Mouse (Mus musculus): ENCODE results near the gene Rnf126. TPM values are rescaled to one million over a fixed set of nuclear protein-coding genes. Genes with fewer than 3 reads are reported as not detected.
"Not testable (repeated sequence)": the region's sequence is repeated elsewhere in the genome, so short reads cannot be mapped to it uniquely, and the experiment has no call there.

The Rnf126 gene
- polyA plus RNA-seq, 1 experiment from 2014 or later: 65.1 TPM

DNA sequence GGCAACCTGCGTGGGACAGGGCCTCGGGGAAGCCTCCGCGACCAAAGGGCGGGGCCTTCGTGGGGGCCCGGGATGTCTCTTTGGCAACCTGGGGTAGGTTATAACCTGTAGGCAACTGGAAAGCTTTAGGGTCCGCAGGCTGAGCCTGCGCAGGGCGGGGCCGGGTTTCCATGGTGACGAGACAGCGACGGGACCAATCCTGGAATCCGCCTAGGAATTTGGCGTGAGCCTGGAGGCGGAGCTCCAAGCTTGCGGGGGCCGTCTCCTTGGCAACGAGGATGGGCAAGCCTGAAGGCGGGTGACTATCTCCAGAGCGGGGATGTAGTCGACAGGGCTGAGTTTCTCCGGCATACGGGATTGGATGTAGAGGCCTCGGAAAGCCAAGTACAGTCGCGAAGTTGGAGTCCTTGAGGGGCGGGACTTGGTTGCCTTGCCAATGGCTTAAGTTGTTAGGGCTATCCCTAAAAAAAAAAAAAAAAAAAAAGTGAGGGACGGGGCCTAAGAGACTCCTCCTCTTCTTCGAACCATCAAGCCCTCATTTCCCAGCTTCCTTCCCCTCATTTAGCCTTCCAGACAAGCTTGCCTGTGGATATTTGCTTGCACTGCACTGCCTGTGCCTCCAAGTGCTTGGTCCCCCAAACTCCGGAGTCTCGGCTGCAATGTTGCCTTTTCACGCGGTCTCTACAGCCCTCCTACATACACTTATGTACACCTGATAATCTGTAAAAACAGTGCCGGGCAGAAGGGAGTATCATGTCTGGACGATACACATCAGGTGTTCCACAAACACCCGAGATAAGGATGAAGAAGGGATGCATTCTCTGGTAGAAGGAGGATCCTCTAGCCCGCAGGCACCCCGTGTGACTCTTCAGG, 856 bp upstream of the Rnf126 start:
- WGBS: 11% methylated on average over 40 of the region's 40 CpGs
- H3K9me3 ChIP-seq (replicated peaks; ENCODE audit: control insufficient read depth, low read length): no peaks in the 10 kb centered on the region
- H3K9ac ChIP-seq (replicated peaks; ENCODE audit: low read length): peak overlapping the region; percentile 28; the same call in 1 of the 2 replicates
- H3K36me3 ChIP-seq (replicated peaks; ENCODE audit: control insufficient read depth, insufficient read depth, low read depth, low read length): no peaks in the 10 kb centered on the region; the same call in 1 of the 2 replicates
- no peaks in the 10 kb centered on the region for H3K27me3 ChIP-seq (ENCODE audit: control insufficient read depth, insufficient read depth, low read length)
- peak overlapping the region; percentile 91 for H3K4me3 ChIP-seq (ENCODE audit: low read depth, low read length)
- DNase-seq (ENCODE audit: low spot score) (peak; percentile 96), ATAC-seq (replicated peaks; ENCODE audit: insufficient number of reproducible peaks, low FRiP score, low TSS enrichment, low read depth) (peak; percentile 79)
- H3K27ac ChIP-seq (replicated peaks; ENCODE audit: low read depth, low read length): peak overlapping the region; percentile 88; the same call in 1 of the 2 replicates
- H3K4me1 ChIP-seq (ENCODE audit: control insufficient read depth, insufficient read depth, low read length): peaks cover 13% of the 10 kb centered on the region
- peak overlapping the region; percentile 90 for H3K4me2 ChIP-seq (ENCODE audit: low read depth, low read length)

DNA sequence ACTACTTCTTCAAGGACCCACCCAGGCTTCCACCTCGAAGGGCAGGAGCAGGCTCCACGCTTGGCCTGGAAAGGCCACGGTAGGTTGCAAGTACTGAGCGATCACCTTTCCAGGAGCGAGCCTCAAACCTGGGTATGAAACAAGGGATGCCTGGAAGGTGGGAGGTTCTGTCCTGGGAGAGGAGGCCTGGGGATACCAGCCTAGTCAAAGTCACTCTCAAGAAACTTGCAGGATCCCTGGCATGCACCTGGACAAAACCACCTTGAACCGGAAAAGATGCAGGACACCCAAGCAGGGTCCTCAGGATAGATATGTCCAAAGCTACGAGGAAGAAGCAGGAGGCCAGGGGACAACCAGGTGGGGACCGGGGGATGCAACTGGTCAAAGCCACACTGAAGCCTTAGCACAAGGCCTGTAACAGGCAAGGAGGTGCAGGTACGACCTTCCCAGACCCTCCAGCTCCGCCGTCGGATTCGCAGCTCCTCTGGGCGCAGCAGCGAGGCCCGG, 698 bp downstream of the Rnf126 start:
- peaks cover 4% of the 10 kb centered on the region for H3K36me3 ChIP-seq (replicated peaks; ENCODE audit: control insufficient read depth, insufficient read depth, low read depth, low read length)
- DNase-seq (ENCODE audit: low spot score) (no peak), ATAC-seq (replicated peaks; ENCODE audit: insufficient number of reproducible peaks, low FRiP score, low TSS enrichment, low read depth) (peak; percentile 11; the same call in 1 of the 2 replicates)
- H3K4me1 ChIP-seq (ENCODE audit: control insufficient read depth, insufficient read depth, low read length): peaks cover 13% of the 10 kb centered on the region
- peak overlapping the region; percentile 90 for H3K4me2 ChIP-seq (ENCODE audit: low read depth, low read length)
- H3K9me3 ChIP-seq (replicated peaks; ENCODE audit: control insufficient read depth, low read length): no peaks in the 10 kb centered on the region
- H3K4me3 ChIP-seq (ENCODE audit: low read depth, low read length): peak overlapping the region; percentile 91
- peak overlapping the region; percentile 91 for H3K9ac ChIP-seq (replicated peaks; ENCODE audit: low read length)
- no peaks in the 10 kb centered on the region for H3K27me3 ChIP-seq (ENCODE audit: control insufficient read depth, insufficient read depth, low read length)
- peak overlapping the region; percentile 88 for H3K27ac ChIP-seq (replicated peaks; ENCODE audit: low read depth, low read length)
- WGBS: 11% methylated on average over 14 of the region's 16 CpGs

- Histone ChIP-seq H3K36me3 (replicated peaks; ENCODE audit: control insufficient read depth, insufficient read depth, low read depth, low read length) (peaks cover 8% of the 10 kb centered on the region), H3K4me2 (ENCODE audit: low read depth, low read length) (peak overlapping the region; percentile 90), H3K4me1 (ENCODE audit: control insufficient read depth, insufficient read depth, low read length) (peaks cover 13% of the 10 kb centered on the region), H3K27me3 (ENCODE audit: control insufficient read depth, insufficient read depth, low read length) (no peaks in the 10 kb centered on the region), H3K9me3 (replicated peaks; ENCODE audit: control insufficient read depth, low read length) (no peaks in the 10 kb centered on the region), H3K9ac (replicated peaks; ENCODE audit: low read length) (no peak overlapping the region; the same call in none of the 2 replicates), H3K27ac (replicated peaks; ENCODE audit: low read depth, low read length) (no peak overlapping the region), H3K4me3 (ENCODE audit: low read depth, low read length) (peak overlapping the region; percentile 91; the same call in 1 of the 2 replicates)
- DNase-seq (ENCODE audit: low spot score) (no peak), ATAC-seq (replicated peaks; ENCODE audit: insufficient number of reproducible peaks, low FRiP score, low TSS enrichment, low read depth) (no peak)
- 85% methylated on average over 2 of the region's 2 CpGs for WGBS
These were observed 1.5 kb downstream of the Rnf126 start for GRCm38 (mm10) chr10:79765228-79765745.

DNA sequence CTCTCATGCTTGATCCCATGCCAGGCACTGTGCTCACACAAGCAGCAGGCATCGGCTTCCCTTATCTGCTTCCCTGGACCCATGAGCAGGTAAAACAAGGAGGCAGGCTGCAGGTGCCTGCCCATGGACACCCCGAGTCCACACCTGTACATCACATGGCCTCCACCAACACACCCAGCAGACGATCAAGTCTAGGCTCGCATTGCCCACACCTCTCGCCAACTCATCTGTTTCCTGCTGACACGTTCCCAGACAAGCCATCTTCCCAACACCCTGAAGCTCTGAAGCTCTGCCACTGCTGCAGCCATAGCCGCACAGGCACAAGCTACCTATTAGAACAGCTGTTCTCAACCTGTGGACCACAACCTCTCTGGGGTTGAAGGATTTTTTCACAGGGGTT, 2.5 kb downstream of the Rnf126 start:
- Histone ChIP-seq H3K4me2 (ENCODE audit: low read depth, low read length) (no peak overlapping the region), H3K9me3 (replicated peaks; ENCODE audit: control insufficient read depth, low read length) (no peaks in the 10 kb centered on the region), H3K27me3 (ENCODE audit: control insufficient read depth, insufficient read depth, low read length) (no peaks in the 10 kb centered on the region), H3K27ac (replicated peaks; ENCODE audit: low read depth, low read length) (no peak overlapping the region), H3K9ac (replicated peaks; ENCODE audit: low read length) (no peak overlapping the region), H3K4me3 (ENCODE audit: low read depth, low read length) (no peak overlapping the region), H3K4me1 (ENCODE audit: control insufficient read depth, insufficient read depth, low read length) (peaks cover 13% of the 10 kb centered on the region), H3K36me3 (replicated peaks; ENCODE audit: control insufficient read depth, insufficient read depth, low read depth, low read length) (peaks cover 8% of the 10 kb centered on the region)
- ATAC-seq (replicated peaks; ENCODE audit: insufficient number of reproducible peaks, low FRiP score, low TSS enrichment, low read depth): no peak
- 86% methylated on average over 7 of the region's 7 CpGs for WGBS
- no peak for DNase-seq (ENCODE audit: low spot score)

DNA sequence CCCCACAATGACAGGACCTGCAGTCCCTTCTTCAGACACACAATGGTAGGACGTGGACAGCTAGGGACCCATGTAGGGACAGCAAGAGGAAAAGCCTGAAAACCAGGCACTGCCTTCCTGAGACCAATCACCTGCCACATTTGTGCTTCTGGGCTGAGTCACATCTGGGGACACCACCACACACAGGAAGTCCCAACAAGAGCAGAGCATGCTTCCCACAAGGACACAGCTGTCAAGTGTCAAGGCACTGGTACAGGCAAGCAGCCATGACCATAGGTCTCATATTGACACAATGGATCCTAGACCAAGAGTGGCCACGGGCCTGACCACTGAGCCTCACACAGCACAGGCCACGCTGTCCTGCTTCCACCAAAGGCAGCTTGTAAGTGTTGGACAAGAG, 3.9 kb downstream of the Rnf126 start:
- ATAC-seq (replicated peaks; ENCODE audit: insufficient number of reproducible peaks, low FRiP score, low TSS enrichment, low read depth) (no peak), DNase-seq (ENCODE audit: low spot score) (no peak)
- Histone ChIP-seq H3K36me3 (replicated peaks; ENCODE audit: control insufficient read depth, insufficient read depth, low read depth, low read length) (peaks cover 17% of the 10 kb centered on the region), H3K9me3 (replicated peaks; ENCODE audit: control insufficient read depth, low read length) (no peaks in the 10 kb centered on the region), H3K27ac (replicated peaks; ENCODE audit: low read depth, low read length) (no peak overlapping the region), H3K4me1 (ENCODE audit: control insufficient read depth, insufficient read depth, low read length) (peaks cover 11% of the 10 kb centered on the region), H3K9ac (replicated peaks; ENCODE audit: low read length) (no peak overlapping the region), H3K27me3 (ENCODE audit: control insufficient read depth, insufficient read depth, low read length) (no peaks in the 10 kb centered on the region), H3K4me3 (ENCODE audit: low read depth, low read length) (no peak overlapping the region), H3K4me2 (ENCODE audit: low read depth, low read length) (no peak overlapping the region)
- WGBS: 94% methylated on average over 3 of the region's 3 CpGs

- H3K36me3 ChIP-seq (replicated peaks; ENCODE audit: control insufficient read depth, insufficient read depth, low read depth, low read length): peaks cover 20% of the 10 kb centered on the region
- no peak overlapping the region for H3K4me3 ChIP-seq (ENCODE audit: low read depth, low read length)
- H3K4me1 ChIP-seq (ENCODE audit: control insufficient read depth, insufficient read depth, low read length): peaks cover 5% of the 10 kb centered on the region
- no peak overlapping the region for H3K4me2 ChIP-seq (ENCODE audit: low read depth, low read length)
- no peak overlapping the region for H3K27ac ChIP-seq (replicated peaks; ENCODE audit: low read depth, low read length)
- H3K9me3 ChIP-seq (replicated peaks; ENCODE audit: control insufficient read depth, low read length): no peaks in the 10 kb centered on the region
- no peaks in the 10 kb centered on the region for H3K27me3 ChIP-seq (ENCODE audit: control insufficient read depth, insufficient read depth, low read length)
- 91% methylated on average over 11 of the region's 11 CpGs for WGBS
- DNase-seq (ENCODE audit: low spot score): no peak
- no peak overlapping the region for H3K9ac ChIP-seq (replicated peaks; ENCODE audit: low read length)
- ATAC-seq (replicated peaks; ENCODE audit: insufficient number of reproducible peaks, low FRiP score, low TSS enrichment, low read depth): no peak
These were observed 6.1 kb downstream of the Rnf126 start for GRCm38 (mm10) chr10:79760603-79761143.

GRCm38 (mm10) chr10:79759675-79760074, 7.1 kb downstream of the Rnf126 start:
- not testable (repeated sequence) for H3K4me2 ChIP-seq (ENCODE audit: low read depth, low read length); H3K27ac ChIP-seq (replicated peaks; ENCODE audit: low read depth, low read length); H3K4me3 ChIP-seq (ENCODE audit: low read depth, low read length); DNase-seq (ENCODE audit: low spot score); H3K9me3 ChIP-seq (replicated peaks; ENCODE audit: control insufficient read depth, low read length); H3K4me1 ChIP-seq (ENCODE audit: control insufficient read depth, insufficient read depth, low read length); H3K27me3 ChIP-seq (ENCODE audit: control insufficient read depth, insufficient read depth, low read length); ATAC-seq (replicated peaks; ENCODE audit: insufficient number of reproducible peaks, low FRiP score, low TSS enrichment, low read depth); H3K9ac ChIP-seq (replicated peaks; ENCODE audit: low read length)
- peaks cover 20% of the 10 kb centered on the region for H3K36me3 ChIP-seq (replicated peaks; ENCODE audit: control insufficient read depth, insufficient read depth, low read depth, low read length)
- 95% methylated on average over 1 of the region's 1 CpGs for WGBS

Measured in embryonic facial prominence, embryonic 11.5 days (tissue).